Mouse (Mus musculus) 416B (cell line): ENCODE results near the gene D8Ertd738e.

Experiments used
- DNase-seq: peaks from one replicate; pipeline ENCODE4 v3.0.0; 2011; ENCODE audit warnings: low read depth

The D8Ertd738e gene

GRCm38 (mm10) chr8:84249257-84250170 lies at the start of gene D8Ertd738e:
TSS of gene D8Ertd738e (minus strand) at chr8:84249719.
- peak; percentile 96 for DNase-seq

- no peak for DNase-seq
Measured at GRCm38 (mm10) chr8:84297029-84297785, 47.7 kb upstream of the D8Ertd738e start.

GRCm38 (mm10) chr8:84291688-84292087 lies 42.2 kb upstream of the D8Ertd738e start:
- DNase-seq = peak; percentile 78

GRCm38 (mm10) chr8:84291086-84291485 lies 41.6 kb upstream of the D8Ertd738e start:
- no peak for DNase-seq

- DNase-seq = peak; percentile 55
Measured at GRCm38 (mm10) chr8:84288892-84289291, 39.4 kb upstream of the D8Ertd738e start.

- DNase-seq = peak; percentile 91
Measured at GRCm38 (mm10) chr8:84285665-84286064, 36.1 kb upstream of the D8Ertd738e start.

GRCm38 (mm10) chr8:84284608-84285063 lies 35.1 kb upstream of the D8Ertd738e start:
- DNase-seq = peak; percentile 50

- no peak for DNase-seq
Measured at GRCm38 (mm10) chr8:84280777-84281176, 31.3 kb upstream of the D8Ertd738e start.

GRCm38 (mm10) chr8:84276447-84276846 lies 26.9 kb upstream of the D8Ertd738e start:
- peak; percentile 74 for DNase-seq

- peak; percentile 47 for DNase-seq
Measured at GRCm38 (mm10) chr8:84273968-84274367, 24.4 kb upstream of the D8Ertd738e start.

GRCm38 (mm10) chr8:84272302-84272701 lies 22.8 kb upstream of the D8Ertd738e start:
- no peak for DNase-seq

GRCm38 (mm10) chr8:84269950-84270773 lies 20.6 kb upstream of the D8Ertd738e start, which contains the start of gene Ccdc130:
TSS of gene Ccdc130 (minus strand) at chr8:84270380.
- peak; percentile 100 for DNase-seq

- no peak for DNase-seq
Measured at GRCm38 (mm10) chr8:84261098-84261497, 11.6 kb upstream of the D8Ertd738e start.

- peak; percentile 92 for DNase-seq
Measured at GRCm38 (mm10) chr8:84256822-84257610, 7.5 kb upstream of the D8Ertd738e start, which contains the start of gene Mri1. TSS of gene Mri1 (minus strand) at chr8:84257326.

GRCm38 (mm10) chr8:84256458-84256821 lies 6.9 kb upstream of the D8Ertd738e start:
- DNase-seq = peak; percentile 72

GRCm38 (mm10) chr8:84255858-84256257 lies 6.3 kb upstream of the D8Ertd738e start:
- peak; percentile 70 for DNase-seq

- DNase-seq = no peak
Measured at GRCm38 (mm10) chr8:84241821-84242220, 7.7 kb downstream of the D8Ertd738e start.

- no peak for DNase-seq
Measured at GRCm38 (mm10) chr8:84241167-84241566, 8.4 kb downstream of the D8Ertd738e start.

GRCm38 (mm10) chr8:84237542-84238229 lies 11.8 kb downstream of the D8Ertd738e start:
- DNase-seq = no peak

GRCm38 (mm10) chr8:84236998-84237473 lies 12.5 kb downstream of the D8Ertd738e start, which contains the start of gene Zswim4:
TSS of gene Zswim4 (minus strand) at chr8:84237055.
- peak; percentile 100 for DNase-seq
